Mouse (Mus musculus) MEL (cell line): ENCODE measurements at regions not wholly inside any gene's neighbourhood (a gene's known extent, or its start where the extent isn't known, plus 50 kb on each side); places are given as distances from the start of the nearest gene placed in this dataset.

Experiments
- DNase-seq: peaks from one replicate; pipeline ENCODE4 v3.0.0; 2011; ENCODE audit warnings: low read depth, low spot score
- H3K27ac ChIP-seq: 2 replicates; pipeline ENCODE4 v1.5.1; 2012; ENCODE audit warnings: low read depth, mild to moderate bottlenecking, control low read depth, low read length, moderate library complexity; ENCODE audit not compliant: control insufficient read depth
- H3K27me3 ChIP-seq, 2 experiments: fragments of 150-350 bp in 1 of 2; sonication (generic) in 1 of 2; 2 replicates each; pipeline ENCODE4 v1.6.1; 2012; ENCODE audit warnings: low read length in 2 of 2, mild to moderate bottlenecking in 2 of 2, improper control_type of control experiment in 1 of 2, moderate library complexity in 1 of 2; ENCODE audit not compliant: insufficient read depth in 2 of 2, control insufficient read depth in 1 of 2
- H3K36me3 ChIP-seq, 2 experiments: 2 replicates each; pipeline ENCODE4 v1.6.1; 2012 to 2014; ENCODE audit warnings: low read length in 2 of 2, improper control_type of control experiment in 1 of 2, inconsistent platforms in 1 of 2, mild to moderate bottlenecking in 1 of 2; ENCODE audit not compliant: insufficient read depth in 2 of 2, control insufficient read depth in 1 of 2
- H3K4me1 ChIP-seq, 2 experiments: fragments of 150-350 bp in 1 of 2; sonication (generic) in 1 of 2; 2 replicates each; pipeline ENCODE4 v1.6.1; 2012; ENCODE audit warnings: low read length in 2 of 2, improper control_type of control experiment in 1 of 2, mild to moderate bottlenecking in 1 of 2; ENCODE audit not compliant: insufficient read depth in 2 of 2, control insufficient read depth in 1 of 2
- H3K4me3 ChIP-seq, 2 experiments: fragments of 150-350 bp in 1 of 2; sonication (generic) in 1 of 2; 2 replicates each; pipeline ENCODE4 v1.5.1; 2012; ENCODE audit warnings: low read depth in 2 of 2, low read length in 2 of 2, mild to moderate bottlenecking in 2 of 2, moderate library complexity in 2 of 2, control low read depth in 1 of 2, improper control_type of control experiment in 1 of 2; ENCODE audit not compliant: control insufficient read depth in 1 of 2, insufficient read depth in 1 of 2
- H3K79me2 ChIP-seq: 2 replicates; pipeline ENCODE4 v1.6.1; 2012; ENCODE audit warnings: mild to moderate bottlenecking, low read length, moderate library complexity; ENCODE audit not compliant: control insufficient read depth, poor library complexity, insufficient read depth
- H3K9ac ChIP-seq: 2 replicates; pipeline ENCODE4 v1.6.1; 2012; ENCODE audit warnings: low read depth, mild to moderate bottlenecking, control low read depth, low read length, moderate library complexity; ENCODE audit not compliant: control insufficient read depth, poor library complexity, severe bottlenecking
- H3K9me3 ChIP-seq: fragments of 150-350 bp; sonication (generic); replicated peaks from 2 replicates; pipeline ENCODE4 v1.6.1; 2012; ENCODE audit warnings: mild to moderate bottlenecking, low read length, improper control_type of control experiment, moderate library complexity; ENCODE audit not compliant: insufficient read depth
- CHD1 ChIP-seq: IDR thresholded peaks from 2 replicates; pipeline ENCODE4 v1.6.1; 2012; ENCODE audit warnings: low read depth, mild to moderate bottlenecking, inconsistent platforms, low read length, improper control_type of control experiment
- EP300 ChIP-seq, 2 experiments: IDR thresholded peaks; 2 replicates each; pipeline ENCODE4 v1.6.1; 2011; ENCODE audit warnings: improper control_type of control experiment in 2 of 2, low read length in 2 of 2, low read depth in 1 of 2, mild to moderate bottlenecking in 1 of 2
- GABPA ChIP-seq: IDR thresholded peaks from 2 replicates; pipeline ENCODE4 v1.6.1; 2012; ENCODE audit warnings: low read depth, mild to moderate bottlenecking, inconsistent platforms, low read length, improper control_type of control experiment, moderate library complexity
- GATA1 ChIP-seq: IDR thresholded peaks from 2 replicates; pipeline ENCODE4 v1.6.1; 2011; ENCODE audit warnings: low read depth, low read length, improper control_type of control experiment
- HCFC1 ChIP-seq: IDR thresholded peaks from 2 replicates; pipeline ENCODE4 v1.6.1; 2012; ENCODE audit warnings: low read depth, mild to moderate bottlenecking, inconsistent platforms, low read length, improper control_type of control experiment, moderate library complexity
- JUND ChIP-seq: IDR thresholded peaks from 2 replicates; pipeline ENCODE4 v1.6.1; 2011; ENCODE audit warnings: low read depth, mild to moderate bottlenecking, improper control_type of control experiment, low read length
- MAFK ChIP-seq: IDR thresholded peaks from 2 replicates; pipeline ENCODE4 v1.6.1; 2011; ENCODE audit warnings: low read depth, mild to moderate bottlenecking, low read length, improper control_type of control experiment, borderline replicate concordance
- MAX ChIP-seq: IDR thresholded peaks from 2 replicates; pipeline ENCODE4 v1.6.1; 2011; ENCODE audit warnings: low read length, improper control_type of control experiment
- MEF2A ChIP-seq: IDR thresholded peaks from 2 replicates; pipeline ENCODE4 v1.6.1; 2014; ENCODE audit warnings: low read depth, mild to moderate bottlenecking, inconsistent platforms, low read length, improper control_type of control experiment; ENCODE audit not compliant: poor library complexity, insufficient replicate concordance, severe bottlenecking; ENCODE audit errors: extremely low read depth
- MXI1 ChIP-seq: IDR thresholded peaks from 2 replicates; pipeline ENCODE4 v1.6.1; 2011; ENCODE audit warnings: mild to moderate bottlenecking, low read depth, low read length, improper control_type of control experiment
- MYC ChIP-seq: IDR thresholded peaks from 2 replicates; pipeline ENCODE4 v1.6.1; 2011; ENCODE audit warnings: low read depth, mild to moderate bottlenecking, low read length, improper control_type of control experiment, moderate library complexity
- NELFE ChIP-seq: IDR thresholded peaks from 2 replicates; pipeline ENCODE4 v1.6.1; 2011; ENCODE audit warnings: low read depth, low read length, improper control_type of control experiment
- POLR2A ChIP-seq, 2 experiments: IDR thresholded peaks; 2 replicates each; pipeline ENCODE4 v1.6.1; 2011 to 2012; ENCODE audit warnings: low read length in 2 of 2, mild to moderate bottlenecking in 2 of 2, control low read depth in 1 of 2, improper control_type of control experiment in 1 of 2, low read depth in 1 of 2, moderate library complexity in 1 of 2; ENCODE audit not compliant: control insufficient read depth in 1 of 2, insufficient read depth in 1 of 2, poor library complexity in 1 of 2
- RCOR1 ChIP-seq: IDR thresholded peaks from 2 replicates; pipeline ENCODE4 v1.6.1; 2012; ENCODE audit warnings: low read depth, mild to moderate bottlenecking, inconsistent platforms, low read length, improper control_type of control experiment
- SIN3A ChIP-seq: IDR thresholded peaks from 2 replicates; pipeline ENCODE4 v1.6.1; 2012; ENCODE audit warnings: low read length, improper control_type of control experiment, inconsistent platforms
- TBP ChIP-seq: IDR thresholded peaks from 2 replicates; pipeline ENCODE4 v1.8.0; 2011; ENCODE audit warnings: low read depth, low read length, improper control_type of control experiment
- USF2 ChIP-seq, 2 experiments: IDR thresholded peaks; 2 replicates each; pipeline ENCODE4 v1.6.1; 2011 to 2012; ENCODE audit warnings: improper control_type of control experiment in 2 of 2, low read length in 2 of 2, borderline replicate concordance in 1 of 2, inconsistent platforms in 1 of 2, low read depth in 1 of 2, mild to moderate bottlenecking in 1 of 2; ENCODE audit not compliant: insufficient read depth in 1 of 2
- ZC3H11A ChIP-seq: IDR thresholded peaks from 2 replicates; pipeline ENCODE4 v1.6.1; 2012; ENCODE audit warnings: low read depth, mild to moderate bottlenecking, inconsistent platforms, low read length, improper control_type of control experiment
- ZNF384 ChIP-seq: IDR thresholded peaks from 2 replicates; pipeline ENCODE4 v1.6.1; 2012; ENCODE audit warnings: low read depth, mild to moderate bottlenecking, inconsistent platforms, low read length, improper control_type of control experiment

DNA sequence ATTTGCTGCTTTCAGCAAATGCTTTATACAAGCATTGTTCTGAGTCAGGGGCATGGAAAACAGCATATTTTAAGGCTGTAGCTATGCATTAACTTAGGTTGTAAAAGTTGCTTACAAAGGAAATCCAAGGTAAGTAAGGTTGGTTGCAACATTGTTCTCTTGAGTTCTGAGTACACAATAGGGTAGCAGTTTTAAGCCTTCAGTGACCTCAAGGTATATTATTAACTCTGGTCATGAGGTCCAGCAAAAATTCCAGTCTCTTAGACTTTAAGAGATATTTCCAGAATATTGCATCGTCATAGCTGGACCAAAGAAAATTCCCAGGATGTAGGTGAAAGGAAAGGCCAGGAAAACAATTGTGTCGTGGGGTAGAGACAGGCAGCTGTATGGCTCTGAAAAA, 110.8 kb upstream of the Acsl4 start:
- Histone ChIP-seq H3K4me3 (no peak overlapping the region), H3K9ac (no peak overlapping the region), H3K36me3 (no peaks in the 10 kb centered on the region), H3K4me1 (no peaks in the 10 kb centered on the region), H3K27me3 (peaks cover 25 to 34% of the 10 kb centered on the region in 2 experiments), H3K27ac (no peak overlapping the region), H3K9me3 (no peaks in the 10 kb centered on the region), H3K79me2 (no peaks in the 10 kb centered on the region)
- no peak for TF ChIP-seq ZNF384
- no peak for TF ChIP-seq MXI1
- no peak for TF ChIP-seq SIN3A
- TF ChIP-seq JUND, result no peak
- no peak for TF ChIP-seq GABPA
- no peak for TF ChIP-seq TBP
- TF ChIP-seq MAX, result no peak
- no peak for TF ChIP-seq POLR2A (IDR thresholded peaks at IDR 0.05; ENCODE audit: control insufficient read depth in 1 of 2, insufficient read depth in 1 of 2, low read depth in 1 of 2, low read length in 2 of 2, poor library complexity in 1 of 2)
- no peak for TF ChIP-seq MEF2A
- TF ChIP-seq MYC, result no peak
- TF ChIP-seq ZC3H11A, result no peak
- TF ChIP-seq MAFK, result no peak
- TF ChIP-seq CHD1, result no peak
- TF ChIP-seq USF2 (IDR thresholded peaks at IDR 0.05; ENCODE audit: borderline replicate concordance in 1 of 2, insufficient read depth in 1 of 2, low read depth in 1 of 2, low read length in 2 of 2), result no peak
- no peak for TF ChIP-seq RCOR1
- TF ChIP-seq NELFE, result no peak
- DNase-seq, result no peak

DNA sequence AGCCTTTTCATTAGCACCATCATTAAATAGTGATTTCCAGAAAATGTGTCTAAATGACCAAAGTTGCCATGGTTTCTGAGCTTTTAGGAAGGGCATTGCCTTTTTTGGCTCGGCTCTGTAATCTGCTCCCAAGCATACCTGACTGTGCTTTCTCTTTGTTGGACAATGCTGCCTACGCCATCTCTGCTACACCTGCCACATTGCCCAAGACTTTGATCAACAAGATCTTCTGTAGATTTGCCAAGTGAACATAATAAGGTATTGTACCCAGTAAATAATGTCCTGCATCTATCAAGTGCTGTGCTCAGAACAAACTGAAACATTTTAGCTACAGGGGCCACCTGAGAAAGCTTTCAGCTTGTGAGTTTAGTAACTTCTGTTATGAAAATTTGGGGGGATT, 114.6 kb upstream of the Acsl4 start:
- DNase-seq, result no peak
- H3K4me1 ChIP-seq, result peaks cover 0 to 3% of the 10 kb centered on the region in 2 experiments; a peak in 1 of 4 replicates
- TF ChIP-seq SIN3A (no peak), GABPA (no peak), HCFC1 (no peak), GATA1 (no peak), MEF2A (no peak), EP300 (IDR thresholded peaks at IDR 0.05; ENCODE audit: low read depth in 1 of 2, low read length in 2 of 2) (no peak)
- no peak overlapping the region for H3K4me3 ChIP-seq
- peaks cover 0 to 8% of the 10 kb centered on the region in 2 experiments; a peak in 2 of 4 replicates for H3K36me3 ChIP-seq
- H3K9me3 ChIP-seq, result no peaks in the 10 kb centered on the region
- no peak overlapping the region for H3K27ac ChIP-seq
- H3K9ac ChIP-seq, result no peak overlapping the region
- no peaks in the 10 kb centered on the region for H3K79me2 ChIP-seq
- peaks cover 11% of the 10 kb centered on the region in 2 experiments for H3K27me3 ChIP-seq
